ENCODE assay signal across 20 mouse cellular contexts in the genomic region with DNA sequence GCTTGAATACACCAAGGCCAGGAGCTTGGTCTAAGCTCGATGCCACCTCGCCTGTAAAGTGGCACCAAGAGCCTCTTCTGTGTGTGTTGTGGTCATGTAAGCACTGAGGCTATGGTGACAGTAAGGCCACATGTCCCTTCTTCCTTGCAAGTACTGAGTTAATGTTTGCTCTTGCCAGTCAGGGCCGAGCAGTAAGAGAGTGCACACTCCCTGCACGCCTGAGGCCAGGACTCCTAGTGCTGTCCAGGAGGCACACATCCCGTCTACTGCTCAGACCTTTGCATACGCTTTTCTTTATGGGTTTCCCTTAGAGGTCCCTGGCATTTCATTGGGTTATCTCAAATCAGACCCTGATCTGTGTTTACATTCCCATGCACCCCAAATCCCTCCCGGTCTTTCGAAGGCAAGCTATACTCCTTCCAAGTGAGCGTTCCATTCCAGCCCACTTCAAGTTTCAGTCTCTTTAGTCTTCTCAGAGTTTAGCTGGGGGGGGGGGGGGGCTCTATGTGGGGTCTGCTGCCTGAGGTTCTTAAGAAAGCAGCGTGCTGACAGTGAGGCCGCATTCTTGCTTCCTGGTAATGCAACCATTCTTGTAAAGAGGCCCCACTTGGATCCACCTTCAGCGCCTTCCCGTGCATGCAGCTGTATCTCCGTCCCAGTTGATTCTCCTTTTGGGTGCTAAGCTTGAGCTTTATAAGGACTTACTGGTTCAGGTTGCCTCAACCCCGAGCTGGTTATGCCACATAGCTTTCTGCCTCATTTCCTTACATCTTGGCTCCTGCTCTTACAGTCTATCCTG.
DNase-seq lines count a peak whose midpoint lies in the region; ATAC-seq and TF ChIP-seq lines count a peak whose summit lies in the region.
"Had no signal": no experiment of that assay in that cellular context is flagged by ENCODE, and none has a peak within 500 bp of the region (broad histone marks: within the 10 kb centered on the region; RNA-seq: fewer than 3 reads in every experiment).

No protein-coding gene starts in this region.

- H3K27me3 ChIP-seq in cerebellum, adult 2 months (ENCODE audit: control insufficient read depth, insufficient read depth, low read length) = no peaks in the 10 kb centered on the region
- H3K27me3 ChIP-seq in heart, embryonic 10.5 days (ENCODE audit: insufficient read depth, poor library complexity, severe bottlenecking) = no peaks in the 10 kb centered on the region
- H3K27me3 ChIP-seq in heart, embryonic 11.5 days (ENCODE audit: control insufficient read depth, insufficient read depth, low read length) = no peaks in the 10 kb centered on the region
- H3K27me3 ChIP-seq in kidney, embryonic 15.5 days = no peaks in the 10 kb centered on the region
- H3K27me3 ChIP-seq: forebrain, embryonic 12.5 days; heart, embryonic 13.5 days; hindbrain, embryonic 12.5 days had no signal

- H3K4me3 ChIP-seq in cerebellum, adult 2 months (replicated peaks; ENCODE audit: insufficient read depth, low read depth, low read length) = no peak overlapping the region
- no peak overlapping the region for H3K4me3 ChIP-seq in heart, embryonic 10.5 days
- no peak overlapping the region for H3K4me3 ChIP-seq in heart, embryonic 11.5 days (ENCODE audit: low read depth, low read length)
- H3K4me3 ChIP-seq in kidney, embryonic 15.5 days (replicated peaks) = no peak overlapping the region
- H3K4me3 ChIP-seq: forebrain, embryonic 12.5 days; heart, adult 2 months; heart, embryonic 13.5 days; hindbrain, embryonic 12.5 days had no signal

- DNase-seq in cerebellum, adult 2 months = no peak
- no peak for DNase-seq in cerebellum, postnatal 36 days
- DNase-seq in heart, embryonic 10.5 days (ENCODE audit: low spot score) = peak; percentile 61
- no peak for DNase-seq in kidney, adult 8-10 months
- DNase-seq in testis, postnatal 14 days (ENCODE audit: low spot score) = peak; percentile 3
- no peak for DNase-seq in testis, postnatal 10 days (ENCODE audit: low spot score)
- DNase-seq: adrenal gland, adult 8-10 months; adrenal gland, postnatal 36 days; B cell, adult 2 months; gastrocnemius, postnatal 10 days; heart, adult 2 months; heart, postnatal 4 days had no signal

- H3K4me2 ChIP-seq in heart, embryonic 11.5 days = no peak overlapping the region
- no peak overlapping the region for H3K4me2 ChIP-seq in kidney, embryonic 15.5 days
- H3K4me2 ChIP-seq: forebrain, embryonic 12.5 days; heart, embryonic 13.5 days; hindbrain, embryonic 12.5 days had no signal

- H3K27ac ChIP-seq in cerebellum, adult 2 months (ENCODE audit: insufficient read depth, low read length) = peak overlapping the region; percentile 44; the same call in 1 of the 2 replicates
- H3K27ac ChIP-seq in heart, embryonic 10.5 days = no peak overlapping the region
- no peak overlapping the region for H3K27ac ChIP-seq in heart, embryonic 11.5 days (ENCODE audit: low read depth, low read length)
- peak overlapping the region; percentile 77; the same call in 1 of the 2 replicates for H3K27ac ChIP-seq in kidney, embryonic 15.5 days
- H3K27ac ChIP-seq: forebrain, embryonic 12.5 days; heart, adult 2 months; heart, embryonic 13.5 days; hindbrain, embryonic 12.5 days had no signal

- 83% methylated on average over 15 of the region's 15 CpGs for WGBS in cerebellum, adult 2 months
- WGBS in heart, embryonic 10.5 days = 78% methylated on average over 15 of the region's 15 CpGs
- 77% methylated on average over 15 of the region's 15 CpGs for WGBS in heart, embryonic 11.5 days (ENCODE audit: insufficient replicate concordance)
- whole genome bisulfite sequencing in kidney, embryonic 15.5 days = 72% methylated on average over 15 of the region's 15 CpGs

- H3K9me3 ChIP-seq in heart, embryonic 10.5 days = peaks cover 5% of the 10 kb centered on the region; the same call in 1 of the 2 replicates
- H3K9me3 ChIP-seq in heart, embryonic 11.5 days (replicated peaks; ENCODE audit: control insufficient read depth, low read length) = no peaks in the 10 kb centered on the region
- H3K9me3 ChIP-seq in kidney, embryonic 15.5 days (replicated peaks) = peaks cover 13% of the 10 kb centered on the region

- no peak for TF ChIP-seq POLR2A in cerebellum, adult 2 months (IDR thresholded peaks at IDR 0.05; ENCODE audit: borderline replicate concordance, insufficient read depth, low read length)

- H3K9ac ChIP-seq in heart, embryonic 11.5 days (ENCODE audit: low read depth, low read length) = no peak overlapping the region
- H3K9ac ChIP-seq in kidney, embryonic 15.5 days = no peak overlapping the region
- H3K9ac ChIP-seq: forebrain, embryonic 12.5 days; heart, embryonic 13.5 days; hindbrain, embryonic 12.5 days had no signal

- peaks cover 26% of the 10 kb centered on the region for H3K4me1 ChIP-seq in cerebellum, adult 2 months (ENCODE audit: control insufficient read depth, insufficient read depth, low read length)
- H3K4me1 ChIP-seq in heart, embryonic 10.5 days = peaks cover 14% of the 10 kb centered on the region
- no peaks in the 10 kb centered on the region for H3K4me1 ChIP-seq in heart, embryonic 11.5 days (ENCODE audit: control insufficient read depth, insufficient read depth, low read length)
- H3K4me1 ChIP-seq in kidney, embryonic 15.5 days = peaks cover 30% of the 10 kb centered on the region
- H3K4me1 ChIP-seq: forebrain, embryonic 12.5 days; heart, embryonic 13.5 days had no signal

- no peak for ATAC-seq in heart, embryonic 11.5 days (replicated peaks; ENCODE audit: insufficient number of reproducible peaks, low FRiP score, low TSS enrichment)
- no peak for ATAC-seq in kidney, embryonic 15.5 days (replicated peaks; ENCODE audit: low FRiP score)
- ATAC-seq: CD4-positive, CD25-positive, alpha-beta regulatory T cell, adult 4 months; forebrain, embryonic 16.5 days had no signal

- peaks cover 10% of the 10 kb centered on the region; the same call in 1 of the 2 replicates for H3K36me3 ChIP-seq in heart, embryonic 10.5 days
- no peaks in the 10 kb centered on the region for H3K36me3 ChIP-seq in heart, embryonic 11.5 days (ENCODE audit: control insufficient read depth, insufficient read depth, low read length)
- H3K36me3 ChIP-seq in kidney, embryonic 15.5 days = 0 out of 2 replicates have a peak, but pooled peaks cover 10% of the 10 kb centered on the region
- H3K36me3 ChIP-seq: forebrain, embryonic 12.5 days; G1E; hindbrain, embryonic 12.5 days had no signal

- TF ChIP-seq CTCF in cerebellum, adult 2 months (IDR thresholded peaks at IDR 0.05; ENCODE audit: borderline replicate concordance, insufficient read depth, low read depth, low read length) = no peak

Comparison
In these comparisons a context has a peak if more than half of its experiments do, and no peak if none do; other contexts are left out.
1. DNase-seq: peak in heart, embryonic 10.5 days (single experiment) and testis, postnatal 14 days (single experiment); none in cerebellum, adult 2 months (0 of 2), cerebellum, postnatal 36 days (0 of 2), kidney, adult 8-10 months (0 of 2) and testis, postnatal 10 days (single experiment).
2. H3K27ac ChIP-seq: peak in cerebellum, adult 2 months (single experiment) and kidney, embryonic 15.5 days (single experiment); none in heart, embryonic 10.5 days (single experiment) and heart, embryonic 11.5 days (single experiment).